Mouse (Mus musculus) liver, adult 2 months (tissue): ENCODE data around the gene Man1c1.

ENCODE experiments used
- CTCF ChIP-seq: fragments of 200-500 bp; IDR thresholded peaks from 2 replicates; pipeline ENCODE4 v1.5.1; 2011; ENCODE audit warnings: low read depth, low read length, control low read depth
- POLR2A ChIP-seq: fragments of 200-500 bp; IDR thresholded peaks from 2 replicates; pipeline ENCODE4 v1.6.1; 2011; ENCODE audit warnings: low read length, control low read depth; ENCODE audit not compliant: insufficient read depth; ENCODE audit errors: extremely low read depth

DNA sequence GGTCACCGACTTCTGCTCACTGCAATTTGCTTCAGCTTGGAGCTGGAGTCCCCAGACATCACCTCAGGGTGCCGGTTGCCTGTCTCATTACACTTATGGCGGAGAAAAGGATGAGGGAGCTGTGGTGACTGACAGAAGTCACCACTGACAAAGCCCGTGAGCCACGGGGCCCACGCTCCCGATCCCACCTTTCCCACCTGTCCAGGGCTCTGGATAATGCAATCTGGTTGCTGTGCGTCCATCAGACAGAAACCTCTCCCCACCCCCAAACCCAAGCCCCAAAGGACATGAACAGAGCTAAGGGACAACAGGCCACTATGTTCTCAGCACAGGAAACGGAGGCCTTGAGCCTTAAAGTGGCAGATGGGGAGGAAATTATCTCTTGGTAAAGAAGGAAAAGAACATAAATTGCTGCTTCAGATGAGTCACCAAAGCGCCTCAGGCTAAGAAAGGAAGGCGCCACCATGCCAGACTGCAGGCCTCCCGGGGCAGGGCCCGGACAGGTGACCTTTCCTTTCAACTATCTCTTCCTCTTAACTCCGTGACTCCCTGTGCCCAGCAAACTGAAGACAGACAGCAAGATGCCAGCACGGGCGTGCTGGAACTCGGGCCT is 34.2 kb downstream of the Man1c1 start:
- no peak for TF ChIP-seq CTCF
- no peak for TF ChIP-seq POLR2A
